Mouse (Mus musculus): Measurements from ENCODE around the gene Tex29. TPM values are rescaled to one million over a fixed set of nuclear protein-coding genes. Genes with fewer than 3 reads are reported as not detected.

Gene Tex29
- total and polyA plus RNA-seq, 3 experiments, result not detected

- DNase-seq (ENCODE audit: low read depth, low spot score), result no peak
- Histone ChIP-seq H3K4me3 (ENCODE audit: control insufficient read depth in 1 of 2, insufficient read depth in 1 of 2, low read depth in 2 of 2, low read length in 2 of 2) (no peak overlapping the region), H3K9ac (ENCODE audit: control insufficient read depth, low read depth, low read length, poor library complexity, severe bottlenecking) (no peak overlapping the region), H3K9me3 (replicated peaks; ENCODE audit: insufficient read depth, low read length) (no peaks in the 10 kb centered on the region), H3K4me1 (ENCODE audit: control insufficient read depth in 1 of 2, insufficient read depth in 2 of 2, low read length in 2 of 2) (no peaks in the 10 kb centered on the region), H3K27me3 (ENCODE audit: control insufficient read depth in 1 of 2, insufficient read depth in 2 of 2, low read length in 2 of 2) (no peaks in the 10 kb centered on the region), H3K79me2 (ENCODE audit: control insufficient read depth, insufficient read depth, low read length, poor library complexity) (no peaks in the 10 kb centered on the region), H3K27ac (ENCODE audit: control insufficient read depth, low read depth, low read length) (no peak overlapping the region), H3K36me3 (ENCODE audit: control insufficient read depth in 1 of 2, insufficient read depth in 2 of 2, low read length in 2 of 2) (no peaks in the 10 kb centered on the region)
- no peak for TF ChIP-seq GATA1 (IDR thresholded peaks at IDR 0.05; ENCODE audit: low read depth, low read length)
- TF ChIP-seq E2F4 (IDR thresholded peaks at IDR 0.05; ENCODE audit: borderline replicate concordance, low read depth, low read length), result no peak
- TF ChIP-seq ETS1 (IDR thresholded peaks at IDR 0.05; ENCODE audit: low read depth, low read length), result no peak
- no peak for TF ChIP-seq KAT2A (conservative IDR thresholded peaks at IDR 0.05; ENCODE audit: low read depth, low read length)
- no peak for TF ChIP-seq HCFC1 (IDR thresholded peaks at IDR 0.05; ENCODE audit: low read depth, low read length)
- no peak for TF ChIP-seq ELF1 (IDR thresholded peaks at IDR 0.05; ENCODE audit: low read depth, low read length)
- TF ChIP-seq POLR2A (IDR thresholded peaks at IDR 0.05; ENCODE audit: control insufficient read depth in 1 of 2, insufficient read depth in 1 of 2, low read depth in 1 of 2, low read length in 2 of 2, poor library complexity in 1 of 2), result no peak
- no peak for TF ChIP-seq GABPA (IDR thresholded peaks at IDR 0.05; ENCODE audit: low read depth, low read length)
- TF ChIP-seq POLR2AphosphoS5 (IDR thresholded peaks at IDR 0.05; ENCODE audit: borderline replicate concordance, low read depth, low read length), result no peak
- TF ChIP-seq ZC3H11A (IDR thresholded peaks at IDR 0.05; ENCODE audit: low read depth, low read length), result no peak
- no peak for TF ChIP-seq CHD2 (IDR thresholded peaks at IDR 0.05; ENCODE audit: low read length)
- TF ChIP-seq MYB (IDR thresholded peaks at IDR 0.05; ENCODE audit: low read depth, low read length), result no peak
- no peak for TF ChIP-seq CHD1 (IDR thresholded peaks at IDR 0.05; ENCODE audit: low read depth, low read length)
- no peak for TF ChIP-seq MAZ (IDR thresholded peaks at IDR 0.05; ENCODE audit: low read depth, low read length)
- TF ChIP-seq JUND (IDR thresholded peaks at IDR 0.05; ENCODE audit: low read depth, low read length), result no peak
- no peak for TF ChIP-seq ZMIZ1 (IDR thresholded peaks at IDR 0.05; ENCODE audit: low read depth, low read length)
- no peak for TF ChIP-seq MEF2A (IDR thresholded peaks at IDR 0.05; ENCODE audit: extremely low read depth, insufficient replicate concordance, low read depth, low read length, poor library complexity, severe bottlenecking)
These were observed 45.8 kb downstream of the Tex29 start for GRCm38 (mm10) chr8:11885881-11886699.

GRCm38 (mm10) chr8:11886824-11887223 lies 46.5 kb downstream of the Tex29 start:
- no peak for TF ChIP-seq GATA1 (IDR thresholded peaks at IDR 0.05; ENCODE audit: low read depth, low read length)
- no peak for TF ChIP-seq RCOR1 (IDR thresholded peaks at IDR 0.05; ENCODE audit: low read depth, low read length)
- TF ChIP-seq MAZ (IDR thresholded peaks at IDR 0.05; ENCODE audit: low read depth, low read length), result no peak
- TF ChIP-seq ZC3H11A (IDR thresholded peaks at IDR 0.05; ENCODE audit: low read depth, low read length), result no peak
- no peak for TF ChIP-seq MYB (IDR thresholded peaks at IDR 0.05; ENCODE audit: low read depth, low read length)
- no peak for TF ChIP-seq RAD21 (IDR thresholded peaks at IDR 0.05; ENCODE audit: low read depth, low read length)
- TF ChIP-seq POLR2AphosphoS2 (IDR thresholded peaks at IDR 0.05; ENCODE audit: low read length), result no peak
- no peak for TF ChIP-seq JUND (IDR thresholded peaks at IDR 0.05; ENCODE audit: low read depth, low read length)
- no peak for TF ChIP-seq EP300 (IDR thresholded peaks at IDR 0.05; ENCODE audit: low read depth in 1 of 2, low read length in 2 of 2)
- TF ChIP-seq NRF1 (IDR thresholded peaks at IDR 0.05; ENCODE audit: insufficient read depth, low read depth, low read length, poor library complexity, severe bottlenecking), result no peak
- TF ChIP-seq MYC (IDR thresholded peaks at IDR 0.05; ENCODE audit: low read depth, low read length), result no peak
- no peak for TF ChIP-seq MAFK (IDR thresholded peaks at IDR 0.05; ENCODE audit: borderline replicate concordance, low read depth, low read length)
- no peak for TF ChIP-seq POLR2A (IDR thresholded peaks at IDR 0.05; ENCODE audit: control insufficient read depth in 1 of 2, insufficient read depth in 1 of 2, low read depth in 1 of 2, low read length in 2 of 2, poor library complexity in 1 of 2)
- TF ChIP-seq ETS1 (IDR thresholded peaks at IDR 0.05; ENCODE audit: low read depth, low read length), result no peak
- Histone ChIP-seq H3K9ac (ENCODE audit: control insufficient read depth, low read depth, low read length, poor library complexity, severe bottlenecking) (no peak overlapping the region), H3K27ac (ENCODE audit: control insufficient read depth, low read depth, low read length) (no peak overlapping the region), H3K36me3 (ENCODE audit: control insufficient read depth in 1 of 2, insufficient read depth in 2 of 2, low read length in 2 of 2) (no peaks in the 10 kb centered on the region), H3K9me3 (replicated peaks; ENCODE audit: insufficient read depth, low read length) (no peaks in the 10 kb centered on the region), H3K4me1 (ENCODE audit: control insufficient read depth in 1 of 2, insufficient read depth in 2 of 2, low read length in 2 of 2) (no peaks in the 10 kb centered on the region), H3K27me3 (ENCODE audit: control insufficient read depth in 1 of 2, insufficient read depth in 2 of 2, low read length in 2 of 2) (no peaks in the 10 kb centered on the region), H3K4me3 (ENCODE audit: control insufficient read depth in 1 of 2, insufficient read depth in 1 of 2, low read depth in 2 of 2, low read length in 2 of 2) (no peak overlapping the region), H3K79me2 (ENCODE audit: control insufficient read depth, insufficient read depth, low read length, poor library complexity) (no peaks in the 10 kb centered on the region)
- DNase-seq (ENCODE audit: low read depth, low spot score), result no peak

All from MEL (cell line).